Mouse (Mus musculus) thymus, postnatal 4 days (tissue): Measurements from ENCODE around the gene Dnajb4.

ENCODE experiments used
- DNase-seq: peaks from one replicate; pipeline ENCODE4 v3.0.0; 2021

Gene Dnajb4

GRCm38 (mm10) chr3:152209967-152210634 lies at the start of gene Dnajb4, which contains the start of gene Fubp1:
Gene Dnajb4, minus strand, starts transcription at chr3:152210302.
Gene Fubp1, plus strand, starts transcription at chr3:152210422.
- DNase-seq, result peak; percentile 100

- DNase-seq, result peak; percentile 79
These were observed 49.3 kb upstream of the Dnajb4 start for GRCm38 (mm10) chr3:152259409-152259808.

- DNase-seq, result no peak
These were observed 47.4 kb upstream of the Dnajb4 start for GRCm38 (mm10) chr3:152257528-152257927.

GRCm38 (mm10) chr3:152250487-152250886 lies 40.4 kb upstream of the Dnajb4 start:
- no peak for DNase-seq

- DNase-seq, result no peak
These were observed 37.6 kb upstream of the Dnajb4 start for GRCm38 (mm10) chr3:152247708-152248107.

GRCm38 (mm10) chr3:152245273-152245910 lies 35.3 kb upstream of the Dnajb4 start:
- DNase-seq, result no peak

- no peak for DNase-seq
These were observed 33.2 kb upstream of the Dnajb4 start for GRCm38 (mm10) chr3:152243304-152243703.

GRCm38 (mm10) chr3:152241098-152241497 lies 31.0 kb upstream of the Dnajb4 start:
- no peak for DNase-seq

GRCm38 (mm10) chr3:152239592-152239991 lies 29.5 kb upstream of the Dnajb4 start:
- DNase-seq, result no peak

GRCm38 (mm10) chr3:152238836-152239235 lies 28.7 kb upstream of the Dnajb4 start:
- DNase-seq, result no peak

- DNase-seq, result no peak
These were observed 25.7 kb upstream of the Dnajb4 start for GRCm38 (mm10) chr3:152235805-152236204.

GRCm38 (mm10) chr3:152235238-152235637 lies 25.1 kb upstream of the Dnajb4 start:
- DNase-seq, result no peak

GRCm38 (mm10) chr3:152231333-152232100 lies 21.4 kb upstream of the Dnajb4 start:
- DNase-seq, result no peak

- DNase-seq, result no peak
These were observed 19.2 kb upstream of the Dnajb4 start for GRCm38 (mm10) chr3:152229271-152229670.

GRCm38 (mm10) chr3:152228843-152229242 lies 18.7 kb upstream of the Dnajb4 start:
- no peak for DNase-seq

GRCm38 (mm10) chr3:152225906-152226305 lies 15.8 kb upstream of the Dnajb4 start:
- DNase-seq, result no peak

GRCm38 (mm10) chr3:152224918-152225317 lies 14.8 kb upstream of the Dnajb4 start:
- no peak for DNase-seq

GRCm38 (mm10) chr3:152213416-152213815 lies 3.3 kb upstream of the Dnajb4 start:
- no peak for DNase-seq

- peak; percentile 44 for DNase-seq
These were observed 1.7 kb upstream of the Dnajb4 start for GRCm38 (mm10) chr3:152211731-152212279.

- peak; percentile 85 for DNase-seq
These were observed 758 bp upstream of the Dnajb4 start for GRCm38 (mm10) chr3:152210728-152211391.

GRCm38 (mm10) chr3:152209177-152209966 lies 730 bp downstream of the Dnajb4 start:
- no peak for DNase-seq
